Mouse (Mus musculus) olfactory bulb, adult 2 months (tissue): ENCODE measurements around the gene Rab1b. TPM values are rescaled to one million over a fixed set of nuclear protein-coding genes. Genes with fewer than 3 reads are reported as not detected.
"Not testable (repeated sequence)": the region's sequence is repeated elsewhere in the genome, so short reads cannot be mapped to it uniquely, and the experiment has no call there.

Experiments
- H3K27ac ChIP-seq: fragments of 200-500 bp; 2 replicates; pipeline ENCODE4 v1.5.1; 2012; ENCODE audit warnings: low read depth, low read length; ENCODE audit not compliant: insufficient read depth
- H3K4me1 ChIP-seq: fragments of 200-500 bp; 2 replicates; pipeline ENCODE4 v1.6.1; 2012; ENCODE audit warnings: low read length; ENCODE audit not compliant: control insufficient read depth, insufficient read depth
- H3K4me3 ChIP-seq: fragments of 200-500 bp; 2 replicates; pipeline ENCODE4 v1.5.1; 2012; ENCODE audit warnings: mild to moderate bottlenecking, low read depth, low read length, moderate library complexity; ENCODE audit not compliant: insufficient read depth
- CTCF ChIP-seq: fragments of 200-500 bp; IDR thresholded peaks from 2 replicates; pipeline ENCODE4 v1.5.1; 2012; ENCODE audit warnings: low read depth, mild to moderate bottlenecking, low read length, moderate library complexity; ENCODE audit not compliant: insufficient read depth
- POLR2A ChIP-seq: fragments of 200-500 bp; IDR thresholded peaks from 2 replicates; pipeline ENCODE4 v1.6.1; 2012; ENCODE audit warnings: mild to moderate bottlenecking, low read depth, low read length, moderate library complexity; ENCODE audit not compliant: insufficient read depth
- WGBS: fragments of 180-500 bp; shearing (Covaris S2); methylation state at CpG from one replicate; pipeline ENCODE4 v1.1.7; 2018; 5-methylcytosine and 5-hydroxymethylcytosine counted together
- polyA plus RNA-seq: library from polyadenylated mRNA; stranded (reverse); fragments of >200 nt; gene quantifications from 2 replicates; pipeline ENCODE4 v1.2.4, GENCODE M21; 2012; ENCODE audit warnings: low replicate concordance; ENCODE audit not compliant: missing spikeins, insufficient read depth, insufficient read length

Rab1b gene
- not detected in 2 replicates for polyA plus RNA-seq

- TF ChIP-seq POLR2A (peak; percentile 64; the same call in 1 of the 2 replicates), CTCF (no peak)
- H3K4me1 ChIP-seq: peaks cover 23% of the 10 kb centered on the region
- WGBS: under 1% methylated on average over 45 of the region's 46 CpGs
- H3K27ac ChIP-seq: peak within 1 kb of the TSS; percentile 99
- H3K4me3 ChIP-seq: peak within 1 kb of the TSS; percentile 84
Measured at GRCm38 (mm10) chr19:5106731-5107191, at the start of gene Rab1b. Gene Rab1b (minus strand): TSS chr19:5107072.

- Histone ChIP-seq H3K4me3 (no peak overlapping the region), H3K4me1 (0 out of 2 replicates have a peak, but pooled peaks cover 3% of the 10 kb centered on the region), H3K27ac (no peak overlapping the region)
- WGBS: 95% methylated on average over 6 of the region's 6 CpGs
- TF ChIP-seq POLR2A (no peak), CTCF (no peak)
Measured at GRCm38 (mm10) chr19:5152261-5152660, 45.4 kb upstream of the Rab1b start.

- TF ChIP-seq POLR2A (no peak), CTCF (no peak)
- Histone ChIP-seq H3K4me3 (no peak overlapping the region), H3K4me1 (0 out of 2 replicates have a peak, but pooled peaks cover 3% of the 10 kb centered on the region), H3K27ac (no peak overlapping the region)
- 82% methylated on average over 5 of the region's 5 CpGs for WGBS
Measured at GRCm38 (mm10) chr19:5151741-5152140, 44.9 kb upstream of the Rab1b start.

- Histone ChIP-seq H3K4me1 (0 out of 2 replicates have a peak, but pooled peaks cover 3% of the 10 kb centered on the region), H3K4me3 (no peak overlapping the region), H3K27ac (no peak overlapping the region)
- WGBS: 30% methylated on average over 3 of the region's 3 CpGs
- TF ChIP-seq POLR2A: no peak
- TF ChIP-seq CTCF: peak; percentile 30; the same call in 1 of the 2 replicates
Measured at GRCm38 (mm10) chr19:5151331-5151730, 44.5 kb upstream of the Rab1b start.

GRCm38 (mm10) chr19:5150358-5150757 lies 43.5 kb upstream of the Rab1b start:
- TF ChIP-seq CTCF: no peak
- TF ChIP-seq POLR2A: no peak
- Histone ChIP-seq H3K4me1 (0 out of 2 replicates have a peak, but pooled peaks cover 3% of the 10 kb centered on the region), H3K4me3 (no peak overlapping the region), H3K27ac (no peak overlapping the region)
- 80% methylated on average over 6 of the region's 6 CpGs for WGBS

- not testable (repeated sequence) for H3K27ac ChIP-seq, H3K4me3 ChIP-seq, H3K4me1 ChIP-seq
- WGBS: 87% methylated on average over 5 of the region's 6 CpGs
Measured at GRCm38 (mm10) chr19:5149041-5149440, 42.2 kb upstream of the Rab1b start.

GRCm38 (mm10) chr19:5139640-5140039 lies 32.8 kb upstream of the Rab1b start:
- 6% methylated on average over 2 of the region's 2 CpGs for WGBS
- Histone ChIP-seq H3K4me1 (no peaks in the 10 kb centered on the region), H3K4me3 (no peak overlapping the region), H3K27ac (no peak overlapping the region)
- TF ChIP-seq CTCF (0 out of 2 replicates have a peak, but pooled peaks have one; percentile 33), POLR2A (no peak)

- TF ChIP-seq POLR2A (no peak), CTCF (no peak)
- WGBS: 78% methylated on average over 4 of the region's 4 CpGs
- H3K4me1 ChIP-seq: no peaks in the 10 kb centered on the region
Measured at GRCm38 (mm10) chr19:5131237-5131636, 24.4 kb upstream of the Rab1b start.

GRCm38 (mm10) chr19:5129770-5130169 lies 22.9 kb upstream of the Rab1b start:
- no peak overlapping the region for H3K4me3 ChIP-seq
- no peak for TF ChIP-seq CTCF
- TF ChIP-seq POLR2A: no peak
- no peaks in the 10 kb centered on the region for H3K4me1 ChIP-seq
- no peak overlapping the region for H3K27ac ChIP-seq
- WGBS: 46% methylated on average over 1 of the region's 1 CpGs

More at GRCm38 (mm10) chr19:5131237-5131636, 24.4 kb upstream of the Rab1b start:
- Histone ChIP-seq H3K27ac (no peak overlapping the region), H3K4me3 (no peak overlapping the region)

GRCm38 (mm10) chr19:5124055-5124614 lies 17.3 kb upstream of the Rab1b start:
- 60% methylated on average over 7 of the region's 7 CpGs for WGBS
- Histone ChIP-seq H3K27ac (no peak overlapping the region), H3K4me1 (no peaks in the 10 kb centered on the region), H3K4me3 (no peak overlapping the region)
- no peak for TF ChIP-seq CTCF
- TF ChIP-seq POLR2A: no peak
